Mouse (Mus musculus): ENCODE measurements at regions not wholly inside any gene's neighbourhood (a gene's known extent, or its start where the extent isn't known, plus 50 kb on each side); places are given as distances from the start of the nearest gene placed in this dataset.

GRCm38 (mm10) chr17:45281554-45281953 lies 152.0 kb downstream of the Cdc5l start:
- H3K9ac ChIP-seq, result no peak overlapping the region
- no peaks in the 10 kb centered on the region for H3K36me3 ChIP-seq
- H3K4me3 ChIP-seq, result no peak overlapping the region
- 85% methylated on average over 1 of the region's 1 CpGs for WGBS
- no peaks in the 10 kb centered on the region for H3K27me3 ChIP-seq
- H3K4me1 ChIP-seq, result peaks cover 11% of the 10 kb centered on the region
- H3K27ac ChIP-seq, result no peak overlapping the region
- ATAC-seq (ENCODE audit: low FRiP score), result no peak
- no peaks in the 10 kb centered on the region for H3K9me3 ChIP-seq (replicated peaks)
- no peak overlapping the region for H3K4me2 ChIP-seq (replicated peaks)

- ATAC-seq (ENCODE audit: low FRiP score), result no peak
- Histone ChIP-seq H3K4me1 (peaks cover 11% of the 10 kb centered on the region), H3K27me3 (0 out of 2 replicates have a peak, but pooled peaks cover 2% of the 10 kb centered on the region), H3K4me2 (replicated peaks) (no peak overlapping the region; the same call in 1 of the 2 replicates), H3K36me3 (no peaks in the 10 kb centered on the region), H3K9ac (no peak overlapping the region), H3K9me3 (replicated peaks) (no peaks in the 10 kb centered on the region), H3K4me3 (no peak overlapping the region), H3K27ac (no peak overlapping the region)
- 39% methylated on average over 3 of the region's 3 CpGs for WGBS
Measured at GRCm38 (mm10) chr17:45279811-45280205, 153.7 kb downstream of the Cdc5l start.

GRCm38 (mm10) chr17:45279075-45279810 lies 154.3 kb downstream of the Cdc5l start:
- no peak for ATAC-seq (ENCODE audit: low FRiP score)
- H3K9me3 ChIP-seq (replicated peaks), result no peaks in the 10 kb centered on the region
- H3K4me2 ChIP-seq (replicated peaks), result no peak overlapping the region; the same call in 1 of the 2 replicates
- WGBS, result 43% methylated on average over 13 of the region's 13 CpGs
- H3K4me3 ChIP-seq, result no peak overlapping the region
- H3K9ac ChIP-seq, result no peak overlapping the region
- H3K36me3 ChIP-seq, result no peaks in the 10 kb centered on the region
- no peak overlapping the region for H3K27ac ChIP-seq
- 0 out of 2 replicates have a peak, but pooled peaks cover 2% of the 10 kb centered on the region for H3K27me3 ChIP-seq
- peaks cover 11% of the 10 kb centered on the region for H3K4me1 ChIP-seq

DNA sequence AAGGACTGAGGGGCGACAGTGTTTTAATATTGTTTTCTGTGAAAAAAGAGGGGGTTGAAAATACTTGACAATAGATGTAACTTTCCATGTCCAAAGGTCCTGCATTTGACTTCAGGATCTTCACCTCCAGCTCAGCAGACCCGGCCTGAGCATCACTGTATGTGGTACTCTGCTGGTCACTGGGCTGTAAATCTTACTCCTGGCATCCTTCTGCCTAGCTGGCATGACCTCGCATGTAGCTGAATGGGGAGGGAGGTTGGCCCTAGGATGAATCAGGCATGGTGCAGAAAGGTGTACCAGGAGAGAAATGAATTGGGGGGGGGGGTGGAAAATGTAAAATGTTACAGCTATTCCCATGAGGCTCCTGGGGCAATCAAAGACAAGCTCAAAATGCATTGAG lies 156.0 kb downstream of the Cdc5l start:
- Histone ChIP-seq H3K27ac (no peak overlapping the region), H3K4me3 (no peak overlapping the region), H3K9me3 (replicated peaks) (no peaks in the 10 kb centered on the region), H3K9ac (no peak overlapping the region), H3K27me3 (0 out of 2 replicates have a peak, but pooled peaks cover 2% of the 10 kb centered on the region), H3K36me3 (no peaks in the 10 kb centered on the region), H3K4me2 (replicated peaks) (no peak overlapping the region), H3K4me1 (peaks cover 11% of the 10 kb centered on the region)
- no peak for ATAC-seq (ENCODE audit: low FRiP score)
- WGBS, result 86% methylated on average over 3 of the region's 3 CpGs

DNA sequence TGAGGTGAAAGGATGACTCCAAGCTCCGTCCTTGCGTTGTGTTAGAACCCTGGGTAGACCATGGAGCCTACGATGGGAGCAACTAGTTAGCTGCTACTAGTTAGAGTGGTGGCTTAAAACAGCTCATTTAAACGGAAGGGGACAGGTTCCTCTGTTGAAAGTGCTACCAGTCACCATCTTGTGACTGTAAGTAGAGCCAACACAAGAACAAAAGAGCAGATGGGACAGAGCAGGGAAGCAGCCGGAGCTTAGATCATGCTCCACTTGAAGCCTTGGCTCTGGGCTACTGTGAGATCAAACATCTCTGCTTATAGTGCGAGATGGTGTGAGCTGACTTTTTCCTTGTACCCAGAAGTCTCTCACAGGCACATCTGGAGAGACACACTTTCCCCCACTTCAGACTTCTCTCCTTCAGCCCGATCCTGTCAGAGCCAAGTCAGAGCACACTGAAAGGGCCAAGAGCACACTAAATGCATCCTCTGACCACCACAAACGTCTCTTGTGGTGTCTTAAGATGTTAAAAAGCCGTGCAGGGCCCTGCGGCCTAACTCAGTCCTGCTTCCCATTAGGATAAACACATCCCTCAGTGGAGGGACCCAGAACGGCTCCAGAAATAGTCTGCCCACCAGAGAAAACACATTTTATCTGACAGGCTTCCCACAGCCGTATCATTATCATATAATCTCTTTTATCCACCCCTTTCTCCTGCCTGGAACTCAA lies 156.7 kb downstream of the Cdc5l start:
- no peak for ATAC-seq (ENCODE audit: low FRiP score)
- Histone ChIP-seq H3K4me3 (no peak overlapping the region), H3K27ac (no peak overlapping the region), H3K36me3 (no peaks in the 10 kb centered on the region), H3K27me3 (0 out of 2 replicates have a peak, but pooled peaks cover 2% of the 10 kb centered on the region), H3K4me2 (replicated peaks) (no peak overlapping the region), H3K9me3 (replicated peaks) (no peaks in the 10 kb centered on the region), H3K4me1 (peaks cover 11% of the 10 kb centered on the region), H3K9ac (no peak overlapping the region)
- WGBS, result 85% methylated on average over 12 of the region's 12 CpGs

DNA sequence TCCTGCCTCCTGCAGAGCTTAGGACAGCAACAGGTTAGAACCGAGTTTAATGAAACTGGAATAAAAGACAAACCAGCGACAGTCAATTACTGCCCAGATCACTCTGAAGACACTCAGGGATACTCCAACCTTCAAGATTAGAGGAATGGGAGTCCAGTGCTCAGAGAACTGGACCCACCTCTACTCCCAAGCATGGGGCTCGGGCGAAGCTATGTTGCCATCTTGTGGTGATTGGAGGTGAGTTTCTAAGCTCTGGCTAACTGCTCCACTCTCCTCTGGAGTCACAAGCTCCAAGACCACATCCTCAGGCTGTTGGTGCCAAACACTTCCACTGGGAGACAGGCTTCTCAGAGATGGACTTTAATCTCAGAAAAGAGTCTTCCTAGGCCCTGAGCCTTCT lies 158.6 kb downstream of the Cdc5l start:
- no peak for ATAC-seq (ENCODE audit: low FRiP score)
- 0 out of 2 replicates have a peak, but pooled peaks cover 2% of the 10 kb centered on the region for H3K27me3 ChIP-seq
- H3K9ac ChIP-seq, result no peak overlapping the region
- H3K27ac ChIP-seq, result no peak overlapping the region
- peaks cover 9% of the 10 kb centered on the region for H3K4me1 ChIP-seq
- H3K4me2 ChIP-seq (replicated peaks), result no peak overlapping the region
- H3K4me3 ChIP-seq, result no peak overlapping the region
- no peaks in the 10 kb centered on the region for H3K36me3 ChIP-seq
- 75% methylated on average over 4 of the region's 4 CpGs for WGBS
- 0 out of 2 replicates have a peak, but pooled peaks cover 5% of the 10 kb centered on the region for H3K9me3 ChIP-seq (replicated peaks)

DNA sequence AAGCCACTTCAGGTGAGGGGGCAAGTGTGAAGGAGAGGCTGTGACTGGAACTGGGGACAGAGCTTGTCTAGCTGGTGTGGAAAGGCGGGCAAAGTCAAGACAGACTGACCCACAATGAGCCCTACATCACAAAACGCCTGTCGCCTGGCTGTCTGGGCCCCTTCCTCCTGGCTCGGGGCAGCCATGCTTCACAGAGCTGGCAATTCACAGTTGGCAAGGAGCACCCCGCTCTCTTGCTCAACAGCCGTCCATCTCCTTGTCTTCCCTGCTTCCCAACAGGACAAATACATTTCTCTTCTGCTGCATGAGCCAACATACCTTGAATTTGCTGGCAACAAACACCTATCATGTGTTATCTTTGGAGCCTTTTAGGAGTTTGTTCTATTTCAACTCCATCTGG lies 166.8 kb downstream of the Cdc5l start:
- H3K9ac ChIP-seq, result no peak overlapping the region
- H3K9me3 ChIP-seq (replicated peaks), result 0 out of 2 replicates have a peak, but pooled peaks cover 5% of the 10 kb centered on the region
- 74% methylated on average over 6 of the region's 6 CpGs for WGBS
- no peak overlapping the region for H3K4me2 ChIP-seq (replicated peaks)
- H3K27me3 ChIP-seq, result no peaks in the 10 kb centered on the region
- 0 out of 2 replicates have a peak, but pooled peaks cover 2% of the 10 kb centered on the region for H3K4me1 ChIP-seq
- no peak overlapping the region for H3K27ac ChIP-seq
- no peak overlapping the region for H3K4me3 ChIP-seq
- no peak for ATAC-seq (ENCODE audit: low FRiP score)
- H3K36me3 ChIP-seq, result no peaks in the 10 kb centered on the region

- no peaks in the 10 kb centered on the region for H3K36me3 ChIP-seq
- H3K4me2 ChIP-seq (replicated peaks), result no peak overlapping the region
- no peak overlapping the region for H3K27ac ChIP-seq
- no peaks in the 10 kb centered on the region for H3K9me3 ChIP-seq (replicated peaks)
- no peak for ATAC-seq (ENCODE audit: low FRiP score)
- WGBS, result 76% methylated on average over 7 of the region's 7 CpGs
- no peak overlapping the region for H3K9ac ChIP-seq
- no peaks in the 10 kb centered on the region for H3K27me3 ChIP-seq
- 0 out of 2 replicates have a peak, but pooled peaks cover 2% of the 10 kb centered on the region for H3K4me1 ChIP-seq
- H3K4me3 ChIP-seq, result no peak overlapping the region
Measured at GRCm38 (mm10) chr17:45265587-45265986, 167.9 kb downstream of the Cdc5l start.

GRCm38 (mm10) chr17:45264434-45264833 lies 169.1 kb downstream of the Cdc5l start:
- no peak overlapping the region for H3K4me3 ChIP-seq
- no peaks in the 10 kb centered on the region for H3K36me3 ChIP-seq
- no peak overlapping the region for H3K9ac ChIP-seq
- no peaks in the 10 kb centered on the region for H3K27me3 ChIP-seq
- no peak overlapping the region for H3K4me2 ChIP-seq (replicated peaks)
- H3K4me1 ChIP-seq, result 0 out of 2 replicates have a peak, but pooled peaks cover 2% of the 10 kb centered on the region
- no peak overlapping the region for H3K27ac ChIP-seq
- H3K9me3 ChIP-seq (replicated peaks), result no peaks in the 10 kb centered on the region
- WGBS, result 47% methylated on average over 6 of the region's 6 CpGs
- ATAC-seq (ENCODE audit: low FRiP score), result no peak

DNA sequence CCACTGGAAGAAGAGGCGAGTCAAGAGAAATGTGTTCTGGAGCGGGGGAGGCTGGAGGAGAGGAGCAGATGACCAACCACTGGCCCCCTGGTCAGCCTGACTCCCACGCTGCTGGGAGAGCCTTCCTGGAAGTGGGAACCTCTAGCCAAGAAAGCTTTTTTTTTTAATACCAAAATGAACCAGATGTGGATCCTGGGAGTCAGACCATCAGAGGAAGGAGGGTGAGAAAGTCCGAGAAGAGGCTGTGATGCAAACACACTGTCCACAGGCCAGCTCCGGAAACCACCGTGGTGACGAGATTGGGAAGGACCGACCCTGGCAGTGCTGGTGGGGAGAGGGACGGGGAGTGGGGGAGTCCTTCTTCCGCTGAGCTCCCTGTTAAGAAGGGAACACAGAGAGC lies 173.1 kb downstream of the Cdc5l start:
- H3K27me3 ChIP-seq, result no peaks in the 10 kb centered on the region
- 0 out of 2 replicates have a peak, but pooled peaks cover 2% of the 10 kb centered on the region for H3K4me1 ChIP-seq
- no peaks in the 10 kb centered on the region for H3K36me3 ChIP-seq
- H3K9me3 ChIP-seq (replicated peaks), result no peaks in the 10 kb centered on the region
- no peak overlapping the region for H3K9ac ChIP-seq
- no peak overlapping the region for H3K27ac ChIP-seq
- H3K4me3 ChIP-seq, result no peak overlapping the region
- no peak overlapping the region for H3K4me2 ChIP-seq (replicated peaks)
- WGBS, result 89% methylated on average over 10 of the region's 10 CpGs
- ATAC-seq (ENCODE audit: low FRiP score), result no peak

- no peak overlapping the region for H3K4me2 ChIP-seq (replicated peaks)
- 85% methylated on average over 7 of the region's 7 CpGs for WGBS
Measured at GRCm38 (mm10) chr17:45258007-45258406, 175.5 kb downstream of the Cdc5l start.

DNA sequence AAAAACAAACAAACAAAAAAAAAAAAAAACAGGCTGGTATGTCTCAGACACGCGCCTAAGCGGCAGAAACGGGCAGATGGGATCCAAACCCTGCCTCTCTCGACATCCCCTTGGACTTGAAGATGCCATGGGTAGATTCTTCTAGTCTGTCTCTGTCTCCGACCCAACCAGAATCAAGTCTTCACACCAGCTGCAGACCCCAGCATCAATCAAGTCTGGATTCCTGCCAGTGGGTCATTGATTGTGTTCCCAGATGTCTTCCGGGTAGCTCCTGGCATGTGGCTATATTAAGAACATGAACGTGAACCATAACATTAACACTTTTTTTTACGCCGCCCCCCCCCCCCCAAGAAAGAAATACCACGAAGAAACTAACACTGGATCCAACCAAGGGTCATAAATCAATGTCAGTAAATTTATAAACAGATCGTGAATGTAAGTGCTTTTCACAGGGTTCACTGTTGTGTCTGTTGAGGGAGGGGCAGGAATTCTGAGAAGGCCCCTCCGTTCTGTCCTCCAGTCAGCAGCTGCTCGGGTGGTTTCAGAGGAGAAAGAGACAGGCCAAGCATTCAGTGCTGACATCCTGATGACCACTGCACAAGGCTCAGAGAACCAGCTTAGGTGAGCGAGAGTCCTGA lies 180.8 kb downstream of the Cdc5l start:
- Histone ChIP-seq H3K27me3 (no peaks in the 10 kb centered on the region), H3K4me2 (replicated peaks) (no peak overlapping the region), H3K9me3 (replicated peaks) (no peaks in the 10 kb centered on the region), H3K4me3 (no peak overlapping the region), H3K4me1 (peaks cover 13% of the 10 kb centered on the region; the same call in 1 of the 2 replicates), H3K36me3 (no peaks in the 10 kb centered on the region), H3K9ac (no peak overlapping the region), H3K27ac (no peak overlapping the region)
- ATAC-seq (ENCODE audit: low FRiP score), result no peak
- WGBS, result 54% methylated on average over 15 of the region's 15 CpGs

More at GRCm38 (mm10) chr17:45258007-45258406, 175.5 kb downstream of the Cdc5l start:
- Histone ChIP-seq H3K9ac (no peak overlapping the region), H3K4me3 (no peak overlapping the region), H3K9me3 (replicated peaks) (no peaks in the 10 kb centered on the region), H3K27ac (no peak overlapping the region), H3K4me1 (peaks cover 1% of the 10 kb centered on the region; the same call in 1 of the 2 replicates), H3K36me3 (no peaks in the 10 kb centered on the region), H3K27me3 (no peaks in the 10 kb centered on the region)
- no peak for ATAC-seq (ENCODE audit: low FRiP score)

All from hindbrain, embryonic 12.5 days (tissue).